Mouse (Mus musculus) fibroblast of lung, adult 2 months (primary cell): Measurements from ENCODE around the gene Cdk20.
"Not testable (repeated sequence)": the region's sequence is repeated elsewhere in the genome, so short reads cannot be mapped to it uniquely, and the experiment has no call there.

ENCODE experiments used
- DNase-seq: peaks from one replicate; pipeline ENCODE4 v3.0.0-alpha.2; 2011; ENCODE audit warnings: low read depth

Cdk20 gene

DNA sequence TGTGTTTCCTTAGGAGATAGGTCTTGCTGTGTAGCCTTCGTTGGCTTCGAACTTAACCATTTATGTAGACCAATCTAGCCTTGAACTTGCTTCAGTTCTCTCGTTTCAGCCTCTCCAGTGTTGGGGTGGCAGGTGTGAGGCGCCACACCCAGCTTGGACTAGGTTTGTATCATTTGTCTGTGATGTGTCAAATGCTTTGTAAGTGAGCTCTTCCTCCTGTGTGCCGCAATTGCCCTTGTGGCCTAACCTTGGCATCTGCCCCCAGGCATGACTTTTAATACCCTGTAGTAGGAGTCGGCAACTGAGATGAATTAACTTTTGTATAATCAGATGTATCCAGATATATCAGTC, 9.5 kb upstream of the Cdk20 start:
- no peak for DNase-seq

DNA sequence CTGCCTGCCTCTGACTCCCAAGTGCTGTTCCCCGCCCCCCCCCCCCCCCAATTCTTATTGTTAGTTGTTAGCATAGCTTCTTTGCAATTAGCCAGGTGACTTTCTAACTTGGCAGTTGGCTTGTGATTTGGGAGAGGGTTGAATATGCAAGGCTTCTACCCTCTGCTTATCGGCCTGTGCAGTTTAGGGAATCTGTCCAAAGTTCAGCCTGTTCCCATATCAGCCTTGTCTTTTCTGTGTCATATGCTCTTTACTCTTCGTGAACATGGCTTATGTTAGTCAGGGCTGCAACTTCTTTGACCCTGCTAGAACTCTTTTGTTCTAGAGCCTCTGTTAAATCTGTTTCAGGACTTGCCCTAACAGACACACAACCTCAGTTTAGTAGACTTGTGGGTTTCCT, 7.8 kb upstream of the Cdk20 start:
- no peak for DNase-seq

DNA sequence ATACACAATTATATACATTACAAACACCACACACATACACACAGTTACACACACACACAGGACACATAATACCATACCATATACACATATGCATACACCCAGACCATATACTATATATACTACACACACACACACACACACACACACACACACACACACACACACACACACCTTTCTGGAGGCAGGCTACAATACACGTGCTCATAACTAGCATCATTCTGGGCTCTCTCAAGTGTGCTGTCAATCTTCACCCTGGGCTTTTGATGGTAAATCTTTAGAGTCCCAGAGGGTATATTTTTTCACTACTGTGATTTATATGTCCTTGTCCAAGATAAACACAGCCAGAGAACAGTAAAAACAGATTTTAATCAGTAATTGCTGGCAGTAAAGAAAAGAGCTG, 6.8 kb upstream of the Cdk20 start:
- DNase-seq: no peak

DNA sequence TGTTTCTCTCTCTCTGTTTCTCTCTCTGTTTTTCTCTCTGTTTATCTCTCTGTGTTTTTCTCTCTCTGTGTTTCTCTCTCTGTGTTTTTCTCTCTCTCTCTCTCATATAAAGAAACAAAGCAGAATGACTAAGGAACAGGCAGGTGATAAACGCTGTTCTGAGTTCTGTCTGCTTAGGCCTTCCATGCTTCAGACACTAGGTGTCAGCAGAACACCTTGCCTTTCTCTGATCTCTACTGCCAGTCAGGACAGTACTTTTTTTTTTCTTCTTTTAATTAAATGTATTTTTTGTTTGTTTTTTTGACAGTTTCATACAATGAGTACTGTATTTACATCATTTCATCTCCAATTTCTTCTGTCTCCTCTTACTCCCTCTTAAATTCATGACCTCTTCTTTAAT, 2.8 kb upstream of the Cdk20 start:
- DNase-seq: no peak

DNA sequence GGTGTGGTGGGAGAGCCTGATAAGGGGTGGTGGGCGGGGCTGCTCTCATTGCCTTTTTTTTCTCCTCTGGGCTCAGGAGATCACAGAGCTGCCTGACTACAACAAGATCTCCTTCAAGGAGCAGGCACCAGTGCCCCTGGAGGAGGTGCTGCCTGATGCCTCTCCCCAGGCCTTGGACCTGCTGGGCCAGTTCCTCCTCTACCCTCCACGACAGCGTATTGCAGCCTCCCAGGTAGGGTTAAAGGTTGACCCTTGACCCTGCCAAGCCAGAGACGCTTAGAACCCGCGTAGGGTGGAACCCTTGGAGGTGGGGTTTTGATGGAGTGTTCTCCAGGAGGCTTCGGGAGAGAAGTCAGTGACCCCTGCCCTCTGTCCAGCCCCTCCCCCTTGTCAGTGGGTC, 5.7 kb downstream of the Cdk20 start:
- no peak for DNase-seq

DNA sequence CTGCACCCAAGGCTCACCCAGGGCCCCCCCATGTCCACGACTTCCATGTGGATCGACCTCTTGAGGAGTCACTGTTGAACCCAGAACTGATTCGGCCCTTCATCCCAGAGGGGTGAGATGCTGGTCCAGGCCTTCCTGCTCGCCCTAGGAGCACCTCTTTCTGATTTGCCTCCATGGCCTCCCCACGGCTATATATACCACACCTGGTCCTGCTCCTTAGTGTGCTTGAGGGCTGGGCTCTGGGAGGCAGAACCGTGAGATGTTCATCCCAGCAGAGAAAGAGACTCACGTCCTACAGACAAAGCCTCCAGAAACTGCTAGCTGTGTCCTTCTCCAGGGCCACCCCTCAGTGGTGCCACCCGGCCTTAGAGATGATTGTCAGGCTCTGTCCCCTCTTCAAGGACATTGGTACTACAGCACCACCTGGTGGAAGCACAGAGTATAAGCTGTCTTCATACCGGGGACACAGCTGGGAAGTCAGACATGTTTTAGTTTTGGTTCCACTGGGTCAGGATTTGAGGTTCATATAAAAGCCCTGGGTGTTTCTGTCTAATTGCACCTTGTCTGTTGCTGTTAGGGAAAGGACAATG, 6.8 kb downstream of the Cdk20 start:
- no peak for DNase-seq

DNA sequence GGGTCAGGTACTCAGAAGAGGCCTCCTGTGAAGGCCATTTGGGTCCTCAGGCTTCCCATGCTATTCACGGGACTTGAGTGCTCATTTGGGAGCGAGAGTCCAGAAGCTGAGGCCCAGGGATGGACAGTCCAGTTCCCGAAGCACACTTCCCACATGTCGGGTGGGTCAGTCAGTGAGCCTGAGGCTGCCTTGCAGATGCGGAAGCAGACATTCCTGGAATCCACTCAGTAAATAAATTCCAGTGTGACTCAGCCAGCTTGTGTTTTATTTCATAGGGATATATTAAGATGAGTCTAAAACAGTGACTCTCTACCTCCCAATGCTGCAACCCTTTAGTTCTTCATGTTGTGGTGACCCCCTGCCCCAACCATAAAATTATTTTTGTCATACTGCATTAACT, 7.4 kb downstream of the Cdk20 start:
- DNase-seq: no peak

DNA sequence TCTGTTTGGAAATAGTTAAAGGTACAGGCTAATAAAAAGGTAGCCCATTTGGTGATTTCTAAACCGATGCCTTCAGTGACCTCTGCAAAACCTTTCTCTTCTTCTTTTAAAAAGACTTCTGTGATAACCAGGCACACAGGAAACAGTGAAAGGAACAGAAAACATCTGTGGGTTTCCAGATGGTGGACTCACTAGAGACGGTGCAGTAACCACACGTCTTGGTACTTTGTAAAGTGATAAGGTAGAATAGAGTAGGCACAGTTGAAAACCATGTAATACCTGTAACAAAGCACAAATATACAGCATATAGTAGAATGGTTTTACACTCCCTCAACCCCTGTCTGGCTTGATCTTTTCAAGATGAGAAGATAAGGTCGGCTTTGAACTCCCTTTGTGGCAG, 8.5 kb downstream of the Cdk20 start:
- DNase-seq: no peak

DNA sequence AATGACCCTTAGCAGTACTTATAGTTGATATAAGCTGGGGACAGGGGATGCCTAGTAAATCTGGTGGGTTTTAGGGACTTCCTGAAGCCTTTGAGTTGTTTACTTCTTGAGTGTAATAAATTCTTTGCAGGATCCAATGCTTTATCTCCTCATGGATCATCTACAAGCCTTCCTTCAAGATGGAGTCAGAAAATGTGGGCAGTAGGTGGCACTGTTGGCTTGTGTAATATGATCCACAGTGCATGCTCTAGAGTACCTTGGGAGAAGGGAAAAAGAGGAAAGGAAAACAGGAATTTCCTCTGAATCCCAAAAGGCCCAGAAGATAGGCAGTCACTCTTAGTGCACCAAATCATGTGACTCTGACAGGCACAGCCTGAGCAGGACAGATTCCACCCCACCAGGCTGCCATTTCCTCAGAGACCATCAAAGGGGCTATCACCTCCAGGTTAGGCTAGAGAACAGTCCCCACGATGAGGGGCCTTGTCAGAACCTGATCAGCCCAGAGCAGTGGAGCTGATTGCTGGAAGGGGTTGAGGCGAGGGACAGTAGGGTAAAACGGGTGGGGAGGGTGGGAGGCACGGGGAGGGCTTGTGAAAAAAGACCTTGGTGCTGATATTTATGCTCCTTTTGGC, 11.3 kb downstream of the Cdk20 start:
- DNase-seq: no peak

DNA sequence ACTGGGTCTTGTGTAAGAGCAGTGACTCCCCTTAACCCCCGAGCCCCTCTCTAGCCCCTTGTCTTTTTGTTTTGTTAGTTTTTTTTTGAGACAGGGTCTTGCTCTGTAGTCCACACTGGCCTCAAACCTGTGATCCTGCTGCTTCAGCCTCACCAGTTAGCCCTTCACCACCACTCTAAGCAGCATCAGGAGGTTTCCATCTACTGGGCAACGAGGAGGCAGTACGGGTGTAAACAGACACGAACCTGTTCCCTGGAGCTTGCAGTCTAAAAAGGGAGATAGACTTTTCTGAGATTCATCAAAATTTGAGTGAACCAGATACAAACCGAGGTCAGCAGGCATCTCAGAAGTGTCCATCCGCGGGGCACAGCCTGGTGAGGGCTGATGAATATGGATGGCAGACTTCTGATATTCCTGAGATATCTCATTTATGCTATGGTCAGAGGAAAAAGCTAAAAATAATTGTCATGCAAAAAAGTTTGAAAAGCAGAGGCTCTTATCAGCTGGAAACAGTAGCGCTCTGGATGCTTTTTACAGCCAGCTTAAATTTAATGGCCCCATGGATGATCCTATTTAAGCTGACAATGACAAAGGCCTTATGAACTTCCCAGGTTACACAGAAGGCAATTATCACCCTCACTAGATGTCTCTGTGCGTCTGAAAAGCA, 13.3 kb downstream of the Cdk20 start:
- DNase-seq: no peak

DNA sequence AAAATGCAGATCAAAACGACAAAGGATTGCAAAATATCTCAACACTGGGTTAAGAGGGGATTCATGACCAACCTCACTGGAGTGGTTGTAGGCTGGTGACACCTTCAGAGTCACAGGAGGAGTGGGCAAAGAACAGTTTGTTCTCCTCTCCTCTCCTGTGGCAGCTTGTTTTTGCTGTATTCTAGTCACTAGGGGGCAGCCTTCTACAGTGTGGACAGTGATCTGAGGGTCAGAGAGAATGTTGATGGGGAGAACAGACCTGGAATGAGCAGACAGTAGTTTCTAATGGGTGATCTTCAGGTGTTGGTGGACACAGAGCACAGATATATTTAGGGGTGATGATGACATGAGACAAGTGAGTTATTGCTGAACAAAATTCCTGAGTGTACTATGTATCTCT, 15.8 kb downstream of the Cdk20 start:
- DNase-seq: no peak

DNA sequence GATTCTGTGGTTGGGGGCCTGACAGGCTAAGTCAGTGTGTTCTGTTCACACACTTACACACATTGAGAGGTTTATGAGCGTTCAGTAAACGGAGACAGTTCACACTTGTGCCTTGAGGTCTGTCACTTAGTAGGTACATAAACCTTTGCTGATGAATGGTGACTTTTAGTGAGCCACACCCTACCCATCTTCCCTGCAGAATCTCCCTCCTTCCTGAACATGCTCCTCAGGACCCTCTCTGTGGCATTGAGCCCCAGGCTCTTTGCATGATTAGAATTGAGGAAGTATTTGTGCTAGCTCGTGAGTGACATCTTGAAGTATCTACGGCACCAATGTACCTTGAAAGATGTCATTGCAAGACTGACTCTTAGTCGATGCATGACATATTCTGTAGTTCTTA, 16.6 kb downstream of the Cdk20 start:
- no peak for DNase-seq

DNA sequence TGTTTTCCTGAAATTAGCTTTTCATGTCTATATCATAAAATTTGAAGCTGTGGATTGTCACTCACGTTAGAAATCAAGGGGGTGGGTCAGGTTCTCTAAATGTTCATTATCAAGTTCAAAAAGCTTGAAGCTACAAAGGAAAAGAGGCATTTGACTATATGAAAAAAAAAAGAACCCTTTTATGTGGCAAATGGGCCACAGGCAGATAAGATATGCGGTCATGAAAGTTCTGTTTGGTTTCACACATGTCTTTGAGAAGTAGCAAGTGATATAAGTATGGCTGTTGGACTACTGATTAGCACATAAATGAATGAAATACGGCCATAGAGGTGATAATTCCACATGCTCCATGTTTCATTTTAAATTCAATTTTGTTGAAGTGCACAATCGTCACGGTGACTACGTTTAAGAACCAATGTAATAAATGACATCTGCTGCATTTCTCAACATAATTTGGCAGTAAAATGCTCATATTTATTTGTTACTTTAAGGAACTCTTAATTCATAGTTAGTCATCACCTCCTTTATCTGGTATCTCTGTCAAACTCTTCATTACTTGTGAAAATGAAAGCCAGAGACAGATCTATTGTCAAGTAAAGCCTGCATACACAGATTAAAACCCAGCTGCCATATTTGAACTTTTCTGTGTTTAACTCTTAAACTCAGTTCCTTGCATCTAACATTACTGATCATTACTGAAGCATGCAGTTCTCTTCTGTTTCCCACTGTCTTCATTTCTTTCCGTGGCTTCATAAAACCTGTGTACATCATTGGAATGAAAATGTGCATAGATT, 18.1 kb downstream of the Cdk20 start:
- DNase-seq: no peak

DNA sequence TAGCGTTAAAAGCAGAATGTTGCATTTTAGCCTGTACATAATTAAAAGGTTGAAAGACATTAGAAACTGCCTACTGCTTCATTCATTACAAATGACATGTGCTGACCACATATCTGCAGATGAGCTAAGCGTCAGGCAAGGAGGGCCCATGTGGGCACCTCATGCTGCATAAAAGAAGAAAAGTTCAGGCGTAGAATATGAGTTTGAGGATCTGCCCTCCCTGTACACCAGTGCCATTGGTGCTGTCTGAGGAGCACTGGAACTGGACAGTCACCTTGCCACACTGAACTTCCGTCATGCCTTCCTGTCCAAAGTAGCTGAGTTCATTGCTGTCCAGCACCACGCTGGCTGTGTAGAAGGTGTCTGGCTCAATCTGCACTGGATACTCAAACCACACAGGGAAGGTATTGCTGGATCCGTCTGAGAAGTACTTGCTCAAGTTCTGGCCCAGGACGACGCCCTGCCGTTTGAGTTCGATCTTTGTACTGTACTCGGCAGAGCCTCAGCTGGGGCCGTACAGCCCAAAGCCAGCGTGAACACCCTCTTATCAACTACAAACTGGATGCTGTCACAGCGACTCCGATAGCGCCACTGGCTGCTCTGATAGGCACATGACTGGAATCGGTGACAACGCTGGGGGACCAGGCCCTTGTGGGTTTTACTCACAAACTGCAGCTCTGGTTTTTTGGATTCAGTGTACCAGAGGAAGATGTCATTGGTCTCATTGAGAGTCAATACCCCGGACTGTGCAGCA, 25.3 kb downstream of the Cdk20 start:
- DNase-seq: not testable (repeated sequence)

DNA sequence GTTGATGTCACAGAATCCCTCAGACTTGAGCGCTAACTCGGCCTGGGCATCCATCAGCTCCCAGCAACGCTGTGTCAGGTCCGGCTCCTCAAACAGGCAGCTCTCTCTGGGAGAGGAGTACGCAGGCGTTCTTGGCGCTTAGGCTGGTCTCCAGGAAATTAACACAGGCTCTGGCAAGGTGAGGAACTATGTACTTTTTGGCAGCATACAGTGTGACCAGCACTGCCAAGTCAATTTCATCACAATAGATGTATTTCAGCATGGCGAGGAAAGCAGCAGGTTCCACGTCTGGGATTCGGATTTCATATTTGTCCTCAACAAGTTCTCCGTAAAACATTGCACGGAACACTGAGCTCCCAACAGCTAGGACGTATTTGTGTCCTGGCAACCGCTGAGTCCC, 26.1 kb downstream of the Cdk20 start:
- peak; percentile 9 for DNase-seq

DNA sequence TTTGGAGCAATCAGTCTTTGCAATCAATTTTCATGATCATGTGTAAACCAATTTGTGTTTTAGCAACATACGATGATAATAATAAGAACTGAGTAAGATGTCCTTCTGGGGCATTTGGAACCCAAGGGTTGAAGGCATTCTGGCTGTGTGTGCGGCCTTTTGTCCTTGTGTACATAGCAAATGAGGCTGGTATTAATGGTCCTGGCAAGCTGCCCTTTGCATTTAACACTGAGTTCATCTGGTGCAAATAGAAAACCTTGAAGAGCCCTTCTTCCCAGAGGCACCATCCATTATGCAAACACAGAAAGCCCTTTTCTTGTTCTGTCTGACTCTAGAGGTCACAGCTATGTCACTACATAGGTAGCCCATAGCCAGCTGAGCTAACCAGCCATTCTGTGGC, 30.5 kb downstream of the Cdk20 start:
- DNase-seq: no peak

DNA sequence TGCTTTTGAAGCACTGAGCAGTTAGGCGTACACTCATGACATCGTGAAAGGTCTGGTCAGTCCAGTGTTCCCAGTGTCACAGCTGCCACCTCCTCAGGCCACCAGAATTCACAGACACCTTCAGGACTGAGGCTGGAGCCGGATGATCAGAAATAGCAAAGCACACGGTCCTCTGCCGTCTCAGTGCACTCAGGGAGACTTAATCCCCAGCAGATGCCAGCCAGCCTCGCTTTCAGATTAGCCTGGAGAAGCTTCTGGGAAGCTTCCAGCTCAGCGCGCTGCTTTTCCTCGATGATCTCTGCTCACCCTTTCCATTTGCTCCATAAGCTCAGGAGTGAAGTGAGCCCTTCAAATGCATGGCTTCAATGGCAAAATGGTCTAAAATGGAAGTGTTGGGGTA, 33.1 kb downstream of the Cdk20 start:
- no peak for DNase-seq

DNA sequence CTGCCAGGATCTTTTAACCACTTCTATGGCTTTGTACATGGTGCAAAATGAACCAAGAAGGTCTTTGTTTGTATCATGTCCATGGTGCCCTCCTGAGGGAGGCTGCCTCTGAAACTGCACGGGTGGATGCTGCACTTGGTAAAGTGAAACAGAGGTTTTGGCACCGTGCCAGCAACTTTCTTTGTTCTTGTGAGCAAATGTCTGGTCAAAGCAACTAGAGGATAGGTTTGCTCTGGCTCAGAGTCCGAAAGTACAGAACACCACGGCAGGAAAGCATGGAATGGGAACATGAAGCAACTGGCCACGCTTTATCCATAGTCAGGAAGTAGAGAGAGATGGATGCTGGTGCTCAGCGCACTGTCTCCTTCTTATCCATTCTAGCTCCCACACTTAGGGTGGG, 35.8 kb downstream of the Cdk20 start:
- no peak for DNase-seq

DNA sequence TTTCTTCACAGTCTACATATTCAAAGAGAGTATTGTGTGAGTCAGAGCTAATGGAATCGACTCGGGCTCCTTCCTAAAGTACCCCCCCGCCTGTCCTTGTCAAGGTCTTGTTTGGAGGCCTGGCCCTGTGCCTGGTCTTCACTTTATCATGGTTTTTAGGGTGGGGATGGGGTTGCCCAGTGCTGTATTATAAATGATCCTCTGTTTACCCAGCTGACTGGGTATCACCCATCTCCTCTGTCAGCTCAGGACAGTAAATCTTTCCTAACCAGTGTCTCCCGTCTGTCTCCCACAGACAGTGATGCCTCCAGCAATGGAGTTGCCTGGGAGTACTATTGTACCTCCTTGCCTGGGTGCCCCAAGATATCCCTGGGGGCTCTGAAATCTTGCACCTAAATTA, 45.9 kb downstream of the Cdk20 start:
- no peak for DNase-seq

DNA sequence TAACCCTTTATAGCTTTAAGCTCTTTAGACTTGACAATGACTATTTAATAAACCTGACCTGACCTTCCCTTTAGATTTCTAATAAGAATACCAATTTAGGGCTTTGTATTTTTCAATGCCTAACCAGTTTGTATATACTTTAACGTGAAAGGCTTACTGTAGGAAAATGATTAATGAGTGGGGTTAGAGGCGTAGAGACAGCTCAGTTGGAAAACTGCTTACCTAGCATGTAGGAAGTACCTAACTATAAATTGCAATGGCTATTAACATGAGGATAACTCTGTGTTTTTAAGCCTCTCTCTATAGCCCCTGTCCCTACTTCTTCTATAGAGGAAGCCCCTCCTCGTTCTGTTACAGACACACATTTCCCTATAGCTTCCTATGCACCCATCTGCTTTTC, 47.8 kb downstream of the Cdk20 start:
- DNase-seq: no peak

DNA sequence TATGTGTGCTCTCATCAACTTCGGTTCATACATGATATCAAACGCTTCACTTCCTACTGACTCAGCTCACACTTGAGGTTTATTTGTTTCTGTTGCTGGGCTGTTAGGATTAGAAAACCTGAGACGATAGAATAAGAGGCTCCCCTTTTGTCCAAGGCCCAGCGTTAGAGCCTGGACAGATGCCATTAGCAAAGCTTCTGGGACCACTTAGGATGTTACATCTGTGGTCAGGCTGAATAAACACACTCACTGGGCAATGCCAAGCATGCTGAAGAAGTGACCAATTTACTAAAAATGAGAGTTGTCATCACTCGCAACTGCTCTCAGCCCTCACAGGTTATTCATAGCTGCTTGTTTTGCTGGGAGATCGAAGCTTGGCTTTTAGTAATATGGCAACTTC, 57.8 kb downstream of the Cdk20 start:
- DNase-seq: no peak
